Mouse (Mus musculus) ovary, adult 18-20 months (tissue): ENCODE results near the gene Nog.
A peak's percentile ranks its signal among the peaks of the same experiment; 100 is the strongest.

Experiments
- DNase-seq: peaks from one replicate; pipeline ENCODE4 v3.0.0; 2022; ENCODE audit warnings: low spot score, mixed read lengths

The Nog gene

DNA sequence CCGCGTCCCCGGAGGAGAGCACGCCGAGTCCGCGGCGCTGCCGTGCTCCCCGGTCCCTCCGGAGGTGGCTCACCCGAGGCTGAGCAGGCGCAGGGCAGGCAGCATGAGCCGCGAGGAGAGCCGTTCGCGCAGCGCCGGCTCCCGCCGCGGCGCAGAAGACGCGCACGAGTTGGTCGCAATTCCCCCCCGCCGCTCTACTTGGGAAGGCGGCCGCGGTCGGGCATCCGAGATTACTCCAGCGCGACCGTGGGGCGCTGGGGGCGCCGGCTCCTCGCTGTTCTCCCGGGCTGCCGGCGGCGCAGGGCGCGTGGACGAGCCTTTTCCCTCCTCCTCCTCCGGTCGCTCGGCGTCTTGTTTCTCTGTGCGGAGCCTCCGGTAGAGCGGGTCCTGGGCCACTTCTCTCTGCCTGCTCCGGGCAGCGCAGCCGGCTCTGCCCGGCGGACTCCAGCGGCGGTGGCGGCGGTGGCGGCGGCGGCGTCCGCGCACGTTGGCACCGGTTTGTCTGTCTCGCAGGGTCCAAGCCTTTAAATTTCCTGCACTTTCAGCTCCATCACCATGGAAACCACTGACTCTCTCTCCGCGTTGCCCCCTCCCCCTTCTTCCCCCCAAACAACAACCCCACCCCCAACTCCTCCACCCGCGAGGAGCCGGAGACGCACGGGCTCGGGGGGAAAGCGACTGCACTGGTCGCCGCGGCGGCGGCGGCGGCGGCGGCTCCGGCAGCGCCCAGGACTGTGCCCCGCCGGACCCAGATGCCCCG, at the start of gene Nog:
Gene Nog (minus strand): TSS at position 277 of the 760 bp plus-strand sequence.
- DNase-seq: no peak

GRCm38 (mm10) chr11:89340238-89340637, 38.1 kb upstream of the Nog start:
- DNase-seq: no peak

DNA sequence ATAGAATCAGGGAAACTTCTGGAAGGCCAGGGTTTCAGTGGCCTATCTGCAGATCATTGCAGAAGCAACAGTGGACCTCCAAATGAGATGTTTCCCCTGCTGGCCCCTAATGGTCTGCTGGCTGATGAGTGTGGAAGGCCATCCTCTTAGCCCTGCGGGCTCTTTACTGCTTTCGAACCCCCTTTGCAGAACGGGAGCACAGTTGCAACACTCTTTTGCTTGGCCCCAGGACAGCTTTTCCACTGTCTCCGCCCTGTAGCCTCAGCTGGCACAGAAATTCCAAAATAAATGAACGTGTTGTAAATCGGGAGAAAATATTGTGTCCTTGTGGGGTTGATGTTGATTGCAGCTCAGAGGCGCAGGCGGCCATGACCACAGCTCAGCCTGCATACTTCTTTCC, 37.7 kb upstream of the Nog start:
- peak; percentile 48 for DNase-seq

DNA sequence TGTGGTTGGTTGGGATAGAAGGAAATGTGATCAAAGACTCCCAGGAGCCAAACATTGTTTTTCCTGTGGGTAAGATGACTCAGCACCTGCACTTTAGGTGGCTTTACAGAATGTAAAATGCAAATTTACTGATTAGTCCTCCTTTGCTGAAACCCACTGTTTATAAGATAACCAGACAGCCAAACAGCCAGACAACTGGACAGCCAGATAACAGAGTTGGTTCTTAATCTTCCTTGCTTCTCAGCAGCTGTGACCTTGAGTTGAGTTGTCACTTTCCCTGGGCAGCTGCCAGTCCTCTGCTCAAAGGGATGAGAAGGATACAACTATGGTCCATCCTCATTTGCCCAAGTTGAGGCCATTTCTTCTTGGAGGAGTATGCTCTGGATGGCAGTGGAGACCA, 35.8 kb upstream of the Nog start:
- no peak for DNase-seq

- DNase-seq: no peak
Observed at GRCm38 (mm10) chr11:89327089-89327881, 25.2 kb upstream of the Nog start.

DNA sequence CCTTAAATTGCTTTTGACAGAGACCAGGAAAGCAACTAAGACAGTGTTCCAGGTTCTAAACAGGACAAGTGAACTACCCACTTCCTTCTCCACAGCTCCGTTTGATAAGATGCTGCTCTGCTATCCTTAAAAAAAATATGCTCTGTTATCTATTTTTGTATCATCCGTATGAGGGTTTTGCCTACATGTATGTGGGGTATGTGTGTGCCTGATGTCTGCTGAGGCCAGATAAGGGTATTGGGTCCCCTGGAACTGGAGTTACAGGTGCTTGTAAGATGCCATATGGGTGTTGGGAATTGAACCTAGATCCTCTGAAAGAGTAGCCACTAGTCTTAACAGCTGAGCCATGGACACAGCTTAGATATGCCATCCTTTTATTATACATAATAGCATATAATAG, 19.6 kb upstream of the Nog start:
- DNase-seq: no peak

DNA sequence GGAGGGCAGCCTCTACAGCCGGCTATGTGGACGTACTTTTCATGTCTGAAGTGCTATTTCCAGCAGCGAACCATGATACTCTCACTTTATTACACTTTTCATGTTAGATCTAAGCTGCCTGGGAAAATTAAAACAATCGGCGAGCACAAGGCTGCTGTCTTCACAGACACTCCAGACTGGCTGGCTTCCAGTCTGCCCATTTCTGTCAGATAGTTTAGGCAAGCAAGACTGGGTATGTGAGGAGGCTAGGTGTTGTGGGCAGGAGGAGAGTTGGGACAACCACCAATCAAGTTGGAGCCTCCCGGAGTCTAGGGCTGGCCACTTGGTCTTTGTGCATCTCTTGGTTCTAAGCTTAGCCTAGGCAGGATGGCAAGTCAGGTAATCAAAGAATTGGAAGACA, 17.5 kb upstream of the Nog start:
- DNase-seq: no peak

DNA sequence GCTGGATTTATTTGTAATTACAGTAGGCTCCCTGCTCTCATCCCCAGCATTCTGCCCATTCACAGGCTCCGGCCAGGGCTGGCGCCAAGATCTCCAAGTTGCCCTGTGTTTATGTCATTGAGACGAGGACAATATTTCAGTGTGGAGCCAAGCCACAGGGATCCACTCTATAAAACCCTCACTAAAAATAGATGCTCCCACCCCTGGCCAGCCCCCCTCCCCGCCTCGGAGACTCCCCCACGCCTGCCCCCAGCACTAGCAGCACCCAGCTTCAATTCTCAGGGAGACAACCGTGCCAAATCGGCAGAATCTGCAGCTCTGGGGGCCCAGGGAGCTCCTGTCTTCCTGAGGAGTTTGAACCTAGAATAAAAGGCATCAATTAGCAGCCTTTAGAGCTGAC, 16.2 kb upstream of the Nog start:
- DNase-seq: no peak

DNA sequence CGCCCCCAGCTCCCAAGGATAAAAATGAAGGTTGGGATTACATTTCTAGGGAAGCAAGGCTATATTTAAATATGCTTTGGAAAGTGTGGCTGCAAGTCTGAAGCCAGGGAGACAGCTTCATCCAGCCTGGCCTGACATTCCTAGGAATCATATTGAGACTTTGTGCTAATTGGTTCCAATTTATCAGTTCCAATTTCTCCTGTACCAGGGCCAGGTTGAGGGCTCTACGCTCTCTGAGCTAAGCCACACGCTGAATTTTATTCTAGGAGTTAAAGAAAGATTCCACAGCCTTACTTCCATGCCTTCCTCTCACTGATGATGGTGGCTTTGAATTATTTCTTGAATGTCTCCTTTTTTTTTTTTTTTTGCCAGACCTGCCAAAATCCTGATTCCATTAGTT, 15.6 kb upstream of the Nog start:
- no peak for DNase-seq

DNA sequence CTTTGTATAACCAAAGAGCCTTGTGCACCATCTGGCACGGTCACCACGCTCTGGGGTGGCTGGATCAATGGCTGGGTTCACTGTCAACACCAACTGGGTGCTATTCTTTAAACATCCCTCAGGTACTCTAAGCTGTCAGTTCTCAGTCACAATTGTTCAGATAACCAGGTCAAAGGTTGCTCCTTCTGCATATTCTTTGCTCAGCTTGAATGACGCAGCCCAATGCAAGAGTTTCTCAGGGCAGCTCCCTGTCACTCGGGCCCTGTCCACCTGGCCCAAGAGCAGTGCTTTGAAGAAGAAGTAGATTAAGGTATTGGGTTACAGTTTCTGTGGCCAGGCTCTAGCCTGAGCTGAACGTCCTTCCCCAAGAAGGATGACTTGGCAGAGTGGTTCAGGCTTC, 12.2 kb upstream of the Nog start:
- DNase-seq: no peak

GRCm38 (mm10) chr11:89312378-89312777, 10.2 kb upstream of the Nog start:
- no peak for DNase-seq

DNA sequence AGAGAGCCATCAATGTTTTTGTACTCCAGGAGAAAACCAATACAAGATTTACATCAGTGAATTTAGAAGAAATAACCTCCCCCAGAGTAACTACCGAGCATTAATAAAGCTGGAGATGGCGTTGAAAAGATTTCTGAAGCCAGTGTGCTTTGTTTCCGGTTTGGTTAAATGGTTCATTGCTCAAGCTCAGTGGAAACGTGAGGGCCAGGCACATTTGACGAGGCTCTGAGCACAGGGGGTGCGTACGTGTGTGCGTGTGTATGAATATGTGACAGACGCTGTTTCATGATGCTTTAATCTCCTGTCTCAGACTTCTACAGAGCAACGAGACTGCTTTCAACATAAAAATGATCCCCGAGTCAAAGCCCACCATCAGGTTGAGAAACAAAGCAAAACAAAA, 8.1 kb upstream of the Nog start:
- DNase-seq: no peak

GRCm38 (mm10) chr11:89303421-89303820, 1.3 kb upstream of the Nog start:
- peak; percentile 51 for DNase-seq

DNA sequence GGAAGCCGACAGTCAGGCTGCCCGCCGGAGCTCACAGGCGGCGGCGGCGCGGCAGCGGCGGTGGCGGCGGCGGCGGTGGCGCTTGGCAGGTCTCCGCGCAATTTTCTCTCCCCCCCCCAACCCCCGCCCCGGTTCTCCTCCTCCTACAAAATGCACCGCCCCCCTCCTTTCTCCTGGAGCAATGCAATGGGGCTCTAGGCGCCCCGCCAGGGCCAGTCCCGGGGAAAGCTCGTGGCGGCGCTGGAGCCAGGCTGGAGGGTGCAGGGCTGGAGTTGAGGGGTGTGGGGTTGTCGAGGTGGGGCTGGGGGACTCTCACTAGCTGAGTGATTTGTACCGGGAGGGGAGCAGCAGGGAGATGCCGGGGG, 666 bp upstream of the Nog start:
- peak; percentile 43 for DNase-seq

GRCm38 (mm10) chr11:89301331-89302055, 639 bp downstream of the Nog start:
- DNase-seq: no peak

DNA sequence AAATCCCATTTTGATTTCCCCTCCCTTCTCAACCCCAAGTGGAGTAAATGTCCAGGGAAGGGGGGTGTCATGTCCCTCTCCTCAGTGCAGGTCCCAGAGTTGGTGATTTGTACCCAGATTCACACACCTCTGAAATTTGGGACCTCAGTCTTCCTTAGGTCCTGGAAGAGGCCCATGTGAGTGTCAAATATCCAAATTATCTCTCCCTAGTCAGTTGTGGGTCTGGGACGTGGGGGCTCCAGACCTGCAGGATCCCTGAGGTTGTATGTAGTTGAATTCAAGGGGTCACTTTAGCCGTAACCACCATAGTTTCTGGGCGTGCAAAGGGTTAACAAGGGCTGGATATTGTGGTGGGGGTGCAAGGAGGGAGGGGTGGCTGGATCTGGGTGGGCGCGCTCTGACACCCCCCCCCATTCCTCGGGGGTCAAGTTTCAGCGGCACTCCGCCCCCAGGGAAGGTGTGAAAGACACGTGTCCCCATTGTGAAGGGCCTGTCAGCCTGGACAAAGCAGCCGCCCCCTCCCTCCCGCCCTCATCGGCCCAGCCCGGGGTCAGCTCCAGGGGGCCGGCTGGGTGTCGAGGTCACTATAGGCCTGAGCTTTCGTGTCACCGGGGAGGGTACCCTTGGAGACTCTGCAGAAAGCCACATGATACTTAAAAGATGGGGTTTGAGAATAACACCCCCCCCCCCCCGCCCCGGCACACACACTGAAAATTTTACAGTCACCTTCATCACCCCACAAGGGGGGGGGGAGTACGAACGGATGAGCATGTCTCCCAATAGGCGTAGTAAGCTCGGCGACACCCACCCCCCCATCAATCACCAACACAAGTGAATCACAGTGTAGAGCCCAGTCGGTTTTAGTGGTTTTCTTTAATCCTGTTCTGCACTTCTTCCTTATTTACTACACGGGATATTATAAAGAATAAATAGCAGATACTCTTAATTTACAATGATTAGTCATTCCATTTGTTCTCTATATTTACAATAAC, 2.1 kb downstream of the Nog start:
- no peak for DNase-seq

DNA sequence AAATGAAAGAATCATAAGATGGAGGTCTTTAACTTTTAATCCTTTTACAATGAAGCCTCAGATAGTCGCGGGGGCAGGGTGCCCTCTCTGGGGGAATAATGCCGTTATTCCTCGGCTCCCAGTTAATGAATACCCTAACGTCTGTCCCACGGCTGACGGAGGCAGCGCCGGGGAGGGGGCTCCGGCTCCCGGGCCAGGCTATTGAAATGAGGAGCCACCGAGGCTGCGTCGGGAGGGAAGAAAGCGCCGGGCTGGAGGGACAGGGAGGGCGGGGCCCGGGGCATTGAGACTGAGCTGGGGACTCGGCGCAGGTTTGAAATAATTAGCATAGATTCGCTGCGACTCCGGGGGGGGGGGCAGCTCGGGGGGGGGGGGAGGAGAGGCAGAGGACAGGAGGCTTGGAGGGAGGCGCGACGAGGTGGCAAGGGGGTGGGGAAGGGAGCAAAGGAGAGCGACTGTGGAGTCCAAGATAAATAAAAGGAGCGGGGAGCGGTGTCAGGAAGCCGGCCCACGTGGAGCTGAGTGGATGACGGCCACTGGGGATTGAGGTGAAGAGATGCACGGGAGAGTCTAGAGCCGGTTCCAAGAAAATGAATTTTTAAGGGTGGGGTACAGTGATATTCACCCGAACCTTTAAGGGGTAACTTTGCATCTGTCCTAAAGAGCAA, 2.9 kb downstream of the Nog start:
- no peak for DNase-seq

- no peak for DNase-seq
Observed at GRCm38 (mm10) chr11:89298285-89299010, 3.7 kb downstream of the Nog start.

DNA sequence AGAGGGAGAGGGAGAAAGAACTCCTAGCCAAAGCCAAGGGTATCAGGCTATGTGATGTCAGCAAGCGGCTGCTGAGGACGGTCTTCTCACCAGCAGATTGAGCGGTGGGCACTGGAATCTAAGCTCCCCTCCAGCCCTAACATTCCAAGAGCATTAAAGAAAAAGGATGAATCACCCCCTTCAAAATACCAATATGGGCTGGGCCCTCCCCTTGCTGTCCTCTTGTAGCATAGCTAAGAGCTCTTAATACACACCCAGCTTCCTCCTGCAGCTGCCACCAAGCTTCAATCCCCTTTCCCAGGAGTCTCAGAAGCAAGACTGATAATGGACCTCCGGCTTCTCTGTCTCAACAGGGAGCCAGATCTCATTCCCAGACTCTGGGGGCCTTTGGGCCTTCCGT, 4.6 kb downstream of the Nog start:
- DNase-seq: no peak

DNA sequence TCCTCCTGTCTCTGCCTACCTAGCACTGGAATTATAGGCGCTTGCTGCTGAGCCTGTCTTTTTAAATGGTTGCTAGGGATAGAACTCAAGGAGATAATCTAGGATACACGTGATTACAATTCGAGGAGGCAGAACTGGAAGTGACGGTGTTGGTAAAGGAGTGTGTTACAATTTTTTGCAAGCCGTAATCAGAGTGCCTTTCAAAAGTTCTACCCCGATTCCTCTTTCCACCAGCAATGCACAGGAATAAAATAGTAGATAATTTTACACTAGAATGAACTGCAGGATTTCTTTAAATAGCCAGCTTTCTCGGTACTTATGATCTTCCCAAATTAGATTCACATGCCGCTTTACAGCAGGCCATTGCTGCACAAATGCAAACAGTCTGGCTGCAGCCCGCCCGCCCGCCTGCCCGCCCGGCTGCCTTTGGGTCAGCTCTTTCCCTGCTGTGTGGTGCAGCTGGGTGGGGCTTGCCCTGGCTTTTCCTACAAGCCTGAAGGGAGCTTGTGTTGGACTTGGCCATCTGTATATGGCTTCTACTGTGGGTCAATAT, 32.2 kb downstream of the Nog start:
- DNase-seq: no peak
